Mouse (Mus musculus) thymus, adult 2 months (tissue): ENCODE results near the gene Gm20716. TPM values are rescaled to one million over a fixed set of nuclear protein-coding genes. Genes with fewer than 3 reads are reported as not detected.
A peak's percentile ranks its signal among the peaks of the same experiment; 100 is the strongest.
"Not testable (repeated sequence)": the region's sequence is repeated elsewhere in the genome, so short reads cannot be mapped to it uniquely, and the experiment has no call there.

Source experiments
- DNase-seq: peaks from one replicate; pipeline ENCODE4 v3.0.0; 2021
- H3K27ac ChIP-seq: fragments of 200-500 bp; 2 replicates; pipeline ENCODE4 v1.5.1; 2012; ENCODE audit warnings: low read length, control low read depth; ENCODE audit not compliant: control insufficient read depth, insufficient read depth
- H3K27me3 ChIP-seq: fragments of 200-500 bp; 2 replicates; pipeline ENCODE4 v1.6.1; 2012; ENCODE audit warnings: mild to moderate bottlenecking, low read length, moderate library complexity, mixed read lengths; ENCODE audit not compliant: control insufficient read depth, insufficient read depth
- H3K36me3 ChIP-seq: fragments of 200-500 bp; 2 replicates; pipeline ENCODE4 v1.6.1; 2012; ENCODE audit warnings: mild to moderate bottlenecking, low read length, moderate library complexity; ENCODE audit not compliant: control insufficient read depth, insufficient read depth
- H3K4me1 ChIP-seq: fragments of 200-500 bp; replicated peaks from 2 replicates; pipeline ENCODE4 v1.6.1; 2012; ENCODE audit warnings: low read length; ENCODE audit not compliant: control insufficient read depth, insufficient read depth
- H3K4me3 ChIP-seq: fragments of 200-500 bp; 2 replicates; pipeline ENCODE4 v1.5.1; 2012; ENCODE audit warnings: mild to moderate bottlenecking, low read length, control low read depth, moderate library complexity; ENCODE audit not compliant: control insufficient read depth, insufficient read depth
- CTCF ChIP-seq: fragments of 200-500 bp; IDR thresholded peaks from 2 replicates; pipeline ENCODE4 v1.5.1; 2012; ENCODE audit warnings: mild to moderate bottlenecking, control low read depth, low read length, moderate library complexity, borderline replicate concordance; ENCODE audit not compliant: control insufficient read depth, poor library complexity, insufficient read depth; ENCODE audit errors: extremely low read depth
- POLR2A ChIP-seq: fragments of 200-500 bp; IDR thresholded peaks from 2 replicates; pipeline ENCODE4 v1.6.1; 2012; ENCODE audit warnings: mild to moderate bottlenecking, low read length, control low read depth, moderate library complexity; ENCODE audit not compliant: control insufficient read depth, poor library complexity, insufficient read depth; ENCODE audit errors: extremely low read depth
- WGBS: fragments of 180-500 bp; shearing (Covaris S2); methylation state at CpG from one replicate; pipeline ENCODE4 v1.1.7; 2018; 5-methylcytosine and 5-hydroxymethylcytosine counted together
- polyA plus RNA-seq: library from polyadenylated mRNA; depleted of rRNA; stranded (reverse); fragments of >200 nt; gene quantifications from 2 replicates; pipeline ENCODE4 v1.2.3, GENCODE M21; 2012

The Gm20716 gene
- polyA plus RNA-seq, 1 experiment = 3.8 TPM

- Histone ChIP-seq H3K27me3 (no peaks in the 10 kb centered on the region; the same call in 1 of the 2 replicates), H3K4me3 (no peak overlapping the region), H3K4me1 (peaks cover 13% of the 10 kb centered on the region), H3K36me3 (no peaks in the 10 kb centered on the region), H3K27ac (no peak overlapping the region)
- 40% methylated on average over 11 of the region's 11 CpGs for WGBS
- no peak for DNase-seq
- TF ChIP-seq POLR2A (no peak), CTCF (no peak)
These were observed 68.6 kb downstream of the Gm20716 start for GRCm38 (mm10) chr2:168161514-168161971.

GRCm38 (mm10) chr2:168160370-168160930, 69.7 kb downstream of the Gm20716 start:
- Histone ChIP-seq H3K4me3 (no peak overlapping the region), H3K4me1 (peaks cover 13% of the 10 kb centered on the region), H3K27ac (no peak overlapping the region), H3K27me3 (no peaks in the 10 kb centered on the region; the same call in 1 of the 2 replicates), H3K36me3 (no peaks in the 10 kb centered on the region)
- no peak for DNase-seq
- WGBS = 92% methylated on average over 9 of the region's 9 CpGs
- TF ChIP-seq CTCF (no peak), POLR2A (no peak)

- H3K27ac ChIP-seq = no peak overlapping the region
- 2% methylated on average over 25 of the region's 25 CpGs for WGBS
These were observed 71.1 kb downstream of the Gm20716 start for GRCm38 (mm10) chr2:168158911-168159711.

GRCm38 (mm10) chr2:168157974-168158373, 72.2 kb downstream of the Gm20716 start:
- not testable (repeated sequence) for H3K27ac ChIP-seq, H3K27me3 ChIP-seq, H3K36me3 ChIP-seq, H3K4me3 ChIP-seq, DNase-seq
- WGBS = 46% methylated on average over 11 of the region's 11 CpGs
- peaks cover 19% of the 10 kb centered on the region for H3K4me1 ChIP-seq

More at GRCm38 (mm10) chr2:168158911-168159711, 71.1 kb downstream of the Gm20716 start:
- peak; percentile 52 for DNase-seq
- H3K4me1 ChIP-seq = peaks cover 19% of the 10 kb centered on the region
- no peaks in the 10 kb centered on the region; the same call in 1 of the 2 replicates for H3K27me3 ChIP-seq
- no peak for TF ChIP-seq POLR2A
- no peak for TF ChIP-seq CTCF
- H3K4me3 ChIP-seq = peak overlapping the region; percentile 2; the same call in 1 of the 2 replicates
- H3K36me3 ChIP-seq = no peaks in the 10 kb centered on the region

- WGBS = 98% methylated on average over 14 of the region's 14 CpGs
- no peak overlapping the region for H3K4me3 ChIP-seq
- TF ChIP-seq CTCF (no peak), POLR2A (no peak)
- H3K4me1 ChIP-seq = peaks cover 16% of the 10 kb centered on the region
- H3K36me3 ChIP-seq = no peaks in the 10 kb centered on the region
- no peaks in the 10 kb centered on the region for H3K27me3 ChIP-seq
- no peak for DNase-seq
- no peak overlapping the region for H3K27ac ChIP-seq
These were observed 73.8 kb downstream of the Gm20716 start for GRCm38 (mm10) chr2:168156361-168156760.

- Histone ChIP-seq H3K27ac (no peak overlapping the region), H3K4me3 (no peak overlapping the region), H3K4me1 (peaks cover 16% of the 10 kb centered on the region), H3K27me3 (no peaks in the 10 kb centered on the region), H3K36me3 (no peaks in the 10 kb centered on the region)
- WGBS = 99% methylated on average over 7 of the region's 7 CpGs
- no peak for TF ChIP-seq CTCF
- TF ChIP-seq POLR2A = no peak
- no peak for DNase-seq
These were observed 74.5 kb downstream of the Gm20716 start for GRCm38 (mm10) chr2:168155666-168156065.
